Mouse (Mus musculus) liver, adult 2 months (tissue): ENCODE measurements at regions not wholly inside any gene's neighbourhood (a gene's known extent, or its start where the extent isn't known, plus 50 kb on each side); places are given as distances from the start of the nearest gene placed in this dataset.

Source experiments
- DNase-seq: peaks from one replicate; pipeline ENCODE4 v3.0.0-alpha.2; 2011; ENCODE audit warnings: low read depth, low spot score; ENCODE audit errors: extremely low read depth
- H3K27ac ChIP-seq: fragments of 200-500 bp; replicated peaks from 2 replicates; pipeline ENCODE4 v1.5.1; 2012; ENCODE audit warnings: low read depth, mild to moderate bottlenecking, control low read depth, inconsistent platforms, low read length; ENCODE audit not compliant: insufficient read depth
- H3K27me3 ChIP-seq: fragments of 200-500 bp; 2 replicates; pipeline ENCODE4 v1.6.1; 2012; ENCODE audit warnings: mild to moderate bottlenecking, moderate library complexity, low read length, inconsistent platforms; ENCODE audit not compliant: control insufficient read depth, insufficient read depth
- H3K36me3 ChIP-seq: fragments of 200-500 bp; 2 replicates; pipeline ENCODE4 v1.6.1; 2012; ENCODE audit warnings: low read length, inconsistent platforms; ENCODE audit not compliant: control insufficient read depth, insufficient read depth
- H3K4me1 ChIP-seq: fragments of 200-500 bp; 2 replicates; pipeline ENCODE4 v1.6.1; 2011; ENCODE audit warnings: low read length; ENCODE audit not compliant: control insufficient read depth, insufficient read depth
- H3K4me3 ChIP-seq: fragments of 200-500 bp; 2 replicates; pipeline ENCODE4 v1.5.1; 2011; ENCODE audit warnings: low read depth, mild to moderate bottlenecking, control low read depth, low read length, moderate library complexity; ENCODE audit not compliant: insufficient read depth
- H3K79me2 ChIP-seq: fragments of 200-500 bp; 2 replicates; pipeline ENCODE4 v1.6.1; 2012; ENCODE audit warnings: inconsistent platforms, mild to moderate bottlenecking, low read length, moderate library complexity; ENCODE audit not compliant: control insufficient read depth, insufficient read depth
- H3K9ac ChIP-seq: fragments of 200-500 bp; 2 replicates; pipeline ENCODE4 v1.6.1; 2012; ENCODE audit warnings: low read depth, mild to moderate bottlenecking, control low read depth, inconsistent platforms, low read length
- CTCF ChIP-seq: fragments of 200-500 bp; IDR thresholded peaks from 2 replicates; pipeline ENCODE4 v1.5.1; 2011; ENCODE audit warnings: low read depth, low read length, control low read depth
- POLR2A ChIP-seq: fragments of 200-500 bp; IDR thresholded peaks from 2 replicates; pipeline ENCODE4 v1.6.1; 2011; ENCODE audit warnings: low read length, control low read depth; ENCODE audit not compliant: insufficient read depth; ENCODE audit errors: extremely low read depth
- WGBS: fragments of 180-500 bp; shearing (Covaris S2); methylation state at CpG from one replicate; pipeline ENCODE4 v1.1.7; 2018; 5-methylcytosine and 5-hydroxymethylcytosine counted together

DNA sequence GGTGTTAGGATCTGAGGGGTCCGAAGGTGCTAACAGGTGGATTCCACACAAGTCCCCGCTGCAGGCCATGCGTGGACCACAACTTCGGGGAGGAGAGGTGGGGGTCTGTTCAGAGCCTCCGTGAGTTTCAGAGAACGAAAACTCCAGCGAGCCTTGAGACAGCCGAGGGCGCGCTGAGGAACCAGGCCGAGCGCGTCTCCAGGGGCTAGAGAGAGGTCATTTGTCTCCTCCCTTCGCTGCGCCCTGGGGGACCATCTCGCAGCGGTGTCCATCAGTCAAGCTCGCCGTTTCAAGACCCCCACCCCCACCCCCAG, 89.6 kb upstream of the Dio3 start:
- 6% methylated on average over 19 of the region's 19 CpGs for WGBS
- no peak overlapping the region for H3K27ac ChIP-seq
- no peaks in the 10 kb centered on the region for H3K36me3 ChIP-seq
- no peak for TF ChIP-seq CTCF
- no peak for TF ChIP-seq POLR2A
- no peaks in the 10 kb centered on the region for H3K79me2 ChIP-seq
- H3K4me1 ChIP-seq: no peaks in the 10 kb centered on the region; the same call in 1 of the 2 replicates
- no peak for DNase-seq
- no peak overlapping the region for H3K9ac ChIP-seq
- peaks cover 19% of the 10 kb centered on the region for H3K27me3 ChIP-seq
- H3K4me3 ChIP-seq: no peak overlapping the region

DNA sequence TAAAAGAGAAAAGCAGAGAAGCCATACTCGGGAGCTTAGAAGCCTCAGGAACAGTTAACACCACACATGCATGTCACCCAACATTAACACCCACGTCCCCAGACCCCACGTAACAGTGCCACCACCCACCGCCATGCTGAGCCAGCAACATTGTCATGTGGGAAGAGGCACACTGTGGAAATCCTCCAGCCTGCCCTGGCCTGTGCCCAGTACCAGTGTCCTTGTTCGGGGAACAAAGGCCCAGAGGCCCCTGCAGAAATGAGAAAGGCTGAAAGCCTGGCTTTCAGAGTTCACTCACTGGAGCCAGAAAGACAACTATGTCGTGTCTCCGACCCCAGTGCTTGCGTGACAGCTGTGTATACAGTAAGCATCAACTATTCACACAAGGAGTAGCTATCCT, 86.7 kb upstream of the Dio3 start:
- H3K36me3 ChIP-seq: no peaks in the 10 kb centered on the region
- DNase-seq: no peak
- H3K27me3 ChIP-seq: peaks cover 19% of the 10 kb centered on the region
- H3K9ac ChIP-seq: no peak overlapping the region
- H3K79me2 ChIP-seq: no peaks in the 10 kb centered on the region
- WGBS: 82% methylated on average over 8 of the region's 8 CpGs
- H3K27ac ChIP-seq: no peak overlapping the region
- TF ChIP-seq POLR2A: no peak
- no peak for TF ChIP-seq CTCF
- H3K4me1 ChIP-seq: no peaks in the 10 kb centered on the region; the same call in 1 of the 2 replicates
- no peak overlapping the region for H3K4me3 ChIP-seq

DNA sequence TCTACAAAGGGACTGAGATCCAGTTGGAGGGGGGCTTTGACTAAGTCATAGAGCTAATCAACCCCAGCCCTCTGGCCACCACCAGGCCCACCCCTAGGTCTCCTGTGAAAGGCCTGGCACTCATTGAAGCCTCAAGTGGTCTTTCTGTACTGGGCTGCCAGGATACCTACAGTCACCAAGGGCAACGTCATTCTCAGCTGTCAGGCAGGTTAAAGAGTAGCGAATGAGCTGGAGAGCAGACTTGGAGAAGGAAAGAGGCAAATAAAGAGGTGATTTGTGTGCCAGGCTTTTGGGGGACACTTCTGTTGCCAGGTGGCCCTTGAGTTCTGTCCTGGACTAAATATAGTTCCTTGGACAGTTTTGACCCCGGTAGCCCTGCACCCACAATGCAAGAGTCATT, 81.5 kb upstream of the Dio3 start:
- H3K27me3 ChIP-seq: no peaks in the 10 kb centered on the region
- no peak overlapping the region for H3K4me3 ChIP-seq

GRCm38 (mm10) chr12:110200471-110200870, 78.4 kb upstream of the Dio3 start:
- TF ChIP-seq POLR2A (no peak), CTCF (no peak)
- 61% methylated on average over 7 of the region's 7 CpGs for WGBS
- peak; percentile 48 for DNase-seq
- Histone ChIP-seq H3K4me3 (no peak overlapping the region), H3K27me3 (no peaks in the 10 kb centered on the region), H3K27ac (no peak overlapping the region), H3K79me2 (no peaks in the 10 kb centered on the region), H3K9ac (no peak overlapping the region), H3K4me1 (peaks cover 10% of the 10 kb centered on the region), H3K36me3 (no peaks in the 10 kb centered on the region)

More for the DNA sequence above, 81.5 kb upstream of the Dio3 start:
- Histone ChIP-seq H3K36me3 (no peaks in the 10 kb centered on the region), H3K79me2 (no peaks in the 10 kb centered on the region), H3K4me1 (no peaks in the 10 kb centered on the region; the same call in 1 of the 2 replicates), H3K9ac (no peak overlapping the region), H3K27ac (no peak overlapping the region)
- TF ChIP-seq CTCF: no peak
- no peak for TF ChIP-seq POLR2A
- DNase-seq: no peak
- WGBS: 84% methylated on average over 3 of the region's 3 CpGs

- TF ChIP-seq CTCF: no peak
- no peak for TF ChIP-seq POLR2A
- H3K4me1 ChIP-seq: peaks cover 10% of the 10 kb centered on the region
- no peaks in the 10 kb centered on the region for H3K36me3 ChIP-seq
- H3K4me3 ChIP-seq: no peak overlapping the region
- no peak for DNase-seq
- WGBS: 89% methylated on average over 4 of the region's 4 CpGs
- H3K9ac ChIP-seq: no peak overlapping the region
- no peak overlapping the region for H3K27ac ChIP-seq
- H3K79me2 ChIP-seq: no peaks in the 10 kb centered on the region
- H3K27me3 ChIP-seq: no peaks in the 10 kb centered on the region
Measured at GRCm38 (mm10) chr12:110200887-110201286, 78.0 kb upstream of the Dio3 start.

- Histone ChIP-seq H3K9ac (no peak overlapping the region), H3K36me3 (no peaks in the 10 kb centered on the region), H3K27ac (peak overlapping the region; percentile 7; the same call in 1 of the 2 replicates), H3K79me2 (no peaks in the 10 kb centered on the region), H3K27me3 (no peaks in the 10 kb centered on the region), H3K4me1 (peaks cover 20% of the 10 kb centered on the region), H3K4me3 (no peak overlapping the region)
- no peak for TF ChIP-seq CTCF
- no peak for TF ChIP-seq POLR2A
- WGBS: 36% methylated on average over 13 of the region's 13 CpGs
- peak; percentile 69 for DNase-seq
Measured at GRCm38 (mm10) chr12:110203271-110204014, 75.4 kb upstream of the Dio3 start.
